Mouse (Mus musculus) stomach, postnatal 0 days (tissue): ENCODE measurements around the gene Gm45717.

Source experiments
- CTCF ChIP-seq: IDR thresholded peaks from 2 replicates; pipeline ENCODE4 v1.5.1; 2016; ENCODE audit warnings: antibody characterized with exemption, low read depth, mild to moderate bottlenecking, moderate library complexity
- EP300 ChIP-seq: optimal IDR thresholded peaks from 2 replicates; pipeline ENCODE3; 2016; ENCODE audit warnings: antibody characterized with exemption

DNA sequence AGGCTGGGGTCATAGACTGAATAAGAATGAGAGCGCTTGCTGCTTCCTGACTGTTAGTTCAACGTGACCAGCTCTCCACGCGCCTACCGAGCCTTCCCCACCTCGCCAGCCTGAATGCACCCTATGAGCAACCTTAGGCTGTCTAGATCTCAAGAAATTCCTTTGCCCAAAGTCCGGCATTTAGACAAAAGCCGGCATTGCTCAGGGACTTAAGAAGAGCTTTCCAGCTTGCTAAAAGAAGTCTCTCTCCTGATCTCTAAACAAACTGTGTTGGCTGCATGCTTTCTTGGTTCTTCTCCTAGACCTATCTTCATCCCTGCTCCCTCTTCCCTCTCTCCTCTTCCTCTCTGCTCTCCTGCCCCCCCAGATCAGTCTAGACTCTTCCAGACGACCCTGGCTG, 19.2 kb upstream of the Gm45717 start:
- TF ChIP-seq EP300 (no peak), CTCF (no peak)
